Mouse (Mus musculus): ENCODE data around the gene Chst11. TPM values are rescaled to one million over a fixed set of nuclear protein-coding genes. Genes with fewer than 3 reads are reported as not detected.

Gene Chst11
- polyA plus RNA-seq, 1 experiment, result 34.6 TPM

- no peak for DNase-seq (ENCODE audit: extremely low spot score in 1 of 2, low spot score in 1 of 2)
Measured at GRCm38 (mm10) chr10:83164901-83165435, 179.7 kb downstream of the Chst11 start.

DNA sequence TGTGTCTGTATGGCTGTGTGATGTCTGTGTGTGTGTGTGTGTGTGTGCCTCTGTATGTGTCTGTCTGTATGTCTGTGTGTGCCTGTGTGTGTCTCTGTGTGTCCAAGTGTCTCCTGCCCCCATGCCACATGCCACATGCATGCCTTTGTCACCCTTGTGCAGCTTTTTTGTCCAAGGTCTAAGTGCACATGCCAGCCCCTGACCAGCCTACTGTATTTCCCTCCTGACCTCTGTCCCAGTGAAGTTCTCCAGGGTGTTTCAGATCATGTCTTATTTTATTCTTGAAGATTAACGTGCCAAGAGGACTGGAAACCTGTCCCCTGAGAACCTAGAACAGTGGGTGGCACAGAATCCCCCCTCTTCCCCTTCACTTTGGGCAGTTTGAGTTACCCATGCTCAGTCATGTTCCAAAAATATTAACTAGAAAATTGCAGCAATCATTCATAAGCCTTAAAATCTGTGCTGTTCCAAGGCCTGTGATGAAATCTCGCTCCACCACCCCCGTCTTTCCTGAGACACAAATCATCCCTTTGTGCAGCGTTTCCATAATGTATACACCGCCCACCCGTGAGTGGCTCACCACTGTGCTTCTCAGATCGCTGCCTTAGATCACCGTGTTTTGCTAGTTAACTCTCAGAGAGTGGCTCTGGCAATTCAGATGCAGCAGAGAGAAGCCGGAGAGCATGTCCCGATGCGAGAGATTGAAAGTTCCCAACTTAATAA, 180.4 kb downstream of the Chst11 start:
- DNase-seq (ENCODE audit: extremely low spot score in 1 of 2, low spot score in 1 of 2), result peak; percentile 44 to 73

- DNase-seq (ENCODE audit: extremely low spot score in 1 of 2, low spot score in 1 of 2), result no peak
Measured at GRCm38 (mm10) chr10:83166272-83166671, 181.0 kb downstream of the Chst11 start.

DNA sequence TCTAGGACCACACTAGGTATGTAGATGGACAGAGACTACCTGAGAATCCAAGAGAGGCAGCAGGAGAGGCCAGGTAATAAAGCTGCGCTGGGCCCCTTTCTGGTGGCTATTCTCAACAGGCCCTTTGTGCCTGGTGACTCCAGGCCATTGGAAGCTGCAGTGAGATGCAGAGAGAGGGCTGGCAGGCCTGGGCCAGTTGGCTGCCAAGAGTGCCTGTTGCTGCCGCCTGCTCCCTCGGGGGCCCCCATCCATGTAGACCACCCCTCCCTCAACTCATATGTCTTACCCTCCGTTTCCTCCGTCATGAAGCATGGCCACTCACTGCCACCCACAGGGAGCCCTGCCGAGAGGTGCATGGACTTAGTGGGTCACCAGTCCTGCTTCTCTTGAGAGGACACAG, 182.2 kb downstream of the Chst11 start:
- DNase-seq (ENCODE audit: extremely low spot score in 1 of 2, low spot score in 1 of 2), result no peak

DNA sequence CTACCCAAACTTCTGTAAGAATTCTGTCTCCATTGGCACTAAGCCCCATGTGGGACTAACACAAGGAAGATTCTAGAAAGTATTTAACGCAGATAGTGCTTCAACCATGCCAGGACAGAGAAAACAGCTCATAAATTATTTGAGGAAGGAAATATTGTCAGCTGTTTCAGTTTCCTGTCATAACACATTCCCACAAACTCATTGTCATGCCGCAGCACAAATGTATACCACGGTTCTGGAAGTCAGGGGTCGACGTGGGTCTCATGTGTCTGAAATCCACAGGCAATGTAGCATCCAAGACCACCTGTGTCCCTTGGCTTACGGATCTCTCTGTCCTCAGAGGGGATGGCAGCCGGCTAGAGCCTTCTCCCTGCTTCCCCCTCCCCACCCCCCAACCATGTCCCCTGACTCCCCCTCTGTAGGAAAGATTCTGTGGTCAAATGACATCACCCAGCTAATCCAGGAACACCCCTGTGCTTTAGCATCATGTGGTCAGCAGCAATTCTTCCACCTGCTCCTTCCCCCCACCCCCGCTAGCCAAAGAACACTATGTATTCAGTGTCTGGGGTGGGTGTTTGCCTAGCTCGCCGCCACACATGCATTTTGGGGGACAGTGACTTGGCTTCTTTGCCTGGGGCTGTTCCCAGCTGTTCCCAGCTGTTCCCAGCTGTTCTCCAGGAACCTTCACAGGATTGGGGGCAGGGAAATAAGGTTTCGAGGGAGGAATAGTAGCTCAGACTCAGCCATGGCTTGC, 183.2 kb downstream of the Chst11 start:
- DNase-seq (ENCODE audit: extremely low spot score in 1 of 2, low spot score in 1 of 2), result no peak

DNA sequence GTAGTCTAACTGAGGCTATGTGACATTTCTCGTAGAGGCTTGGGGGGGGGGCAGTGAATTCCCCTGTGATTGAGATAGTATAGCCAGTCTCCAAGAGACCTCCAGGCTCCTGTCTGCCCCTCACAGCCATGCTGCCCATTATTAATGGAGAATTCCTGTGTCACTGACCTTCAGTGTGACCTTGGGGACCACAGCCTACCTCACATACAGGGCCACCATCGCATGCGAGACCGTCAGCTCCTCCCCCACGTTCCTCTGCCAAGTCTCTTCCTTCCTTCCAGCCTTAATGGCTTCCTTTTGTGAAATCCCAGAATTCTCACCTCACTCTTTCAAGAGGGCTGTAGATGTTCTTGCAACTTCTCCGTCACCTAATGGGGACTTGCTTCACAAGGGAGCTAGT, 184.3 kb downstream of the Chst11 start:
- DNase-seq (ENCODE audit: extremely low spot score in 1 of 2, low spot score in 1 of 2), result no peak

DNA sequence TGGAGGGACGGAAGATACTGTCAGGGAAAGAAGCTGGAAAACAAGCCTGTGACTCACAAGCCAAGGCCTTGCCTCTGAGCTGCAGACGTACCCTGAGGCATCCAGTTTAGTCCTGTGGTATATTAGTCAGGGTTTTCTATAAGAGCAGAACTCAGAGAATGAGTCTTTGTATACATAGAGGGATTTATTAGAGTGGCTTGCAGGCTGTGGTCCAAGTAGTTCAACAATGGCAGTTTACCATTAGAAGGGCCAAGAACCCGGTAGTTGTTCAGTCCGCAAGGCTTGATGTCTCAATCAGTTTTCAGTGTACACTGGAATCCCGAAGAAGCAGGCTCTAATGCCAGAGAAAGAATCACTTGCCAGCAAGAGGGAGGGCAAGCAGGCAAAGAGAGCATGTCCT, 192.9 kb downstream of the Chst11 start:
- DNase-seq (ENCODE audit: extremely low spot score in 1 of 2, low spot score in 1 of 2), result peak in 1 of 2 experiments; percentile 14

DNA sequence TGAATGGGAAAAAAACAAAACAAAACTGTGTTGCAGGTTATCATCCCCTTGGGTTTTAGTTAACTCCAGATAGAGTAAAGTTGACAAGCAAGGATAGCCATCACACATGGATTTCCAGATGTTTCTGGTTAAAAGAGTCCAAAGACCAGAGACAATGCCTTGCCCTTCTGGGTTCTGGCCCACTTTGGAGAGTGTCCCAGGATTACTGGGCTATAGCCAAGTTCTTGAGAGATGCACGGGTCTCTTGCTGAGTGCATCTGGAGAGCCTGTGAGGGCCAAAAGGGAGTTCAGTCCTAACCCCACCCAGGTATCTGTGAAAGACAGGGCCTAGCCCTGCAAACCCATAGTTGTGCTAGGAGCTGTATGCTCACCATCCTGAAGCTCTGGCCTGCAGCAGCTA, 193.4 kb downstream of the Chst11 start:
- DNase-seq (ENCODE audit: extremely low spot score in 1 of 2, low spot score in 1 of 2), result no peak

DNA sequence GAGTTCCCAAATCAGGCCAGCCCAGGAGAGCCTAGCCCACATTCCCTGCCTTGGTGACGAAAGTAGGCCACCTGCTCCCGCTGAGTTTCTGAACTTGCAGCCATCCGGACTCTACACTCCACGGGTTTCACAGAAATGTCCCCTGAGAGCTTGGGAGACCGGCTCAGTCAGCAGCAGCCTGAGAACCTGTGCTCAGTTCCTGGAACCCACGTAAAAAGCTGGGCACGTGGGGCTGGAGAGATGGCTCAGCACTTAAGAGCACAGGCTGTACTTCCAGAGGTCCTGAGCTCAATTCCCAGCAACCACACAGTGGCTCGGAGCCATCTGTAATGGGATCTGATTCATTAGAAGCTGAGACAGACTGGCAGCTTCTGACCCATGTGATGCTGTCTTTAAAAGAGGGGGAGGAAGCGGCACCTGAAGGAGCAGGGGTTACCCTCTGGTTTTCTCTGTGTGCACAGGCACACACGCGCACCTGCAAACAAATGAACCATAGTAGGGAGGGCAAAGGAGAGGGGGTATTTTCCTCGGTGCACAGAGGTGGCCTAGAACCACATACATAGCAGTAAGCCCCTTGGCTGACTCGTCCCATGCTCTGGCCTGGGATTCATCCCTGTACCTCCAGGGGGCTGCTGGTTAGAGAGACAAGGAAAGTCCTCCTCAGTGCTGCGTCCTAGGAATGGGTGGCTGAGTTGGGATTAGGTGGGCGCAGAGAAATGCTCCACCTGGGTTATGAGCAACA, 196.7 kb downstream of the Chst11 start:
- DNase-seq (ENCODE audit: extremely low spot score in 1 of 2, low spot score in 1 of 2), result peak in 1 of 2 experiments; percentile 22

DNA sequence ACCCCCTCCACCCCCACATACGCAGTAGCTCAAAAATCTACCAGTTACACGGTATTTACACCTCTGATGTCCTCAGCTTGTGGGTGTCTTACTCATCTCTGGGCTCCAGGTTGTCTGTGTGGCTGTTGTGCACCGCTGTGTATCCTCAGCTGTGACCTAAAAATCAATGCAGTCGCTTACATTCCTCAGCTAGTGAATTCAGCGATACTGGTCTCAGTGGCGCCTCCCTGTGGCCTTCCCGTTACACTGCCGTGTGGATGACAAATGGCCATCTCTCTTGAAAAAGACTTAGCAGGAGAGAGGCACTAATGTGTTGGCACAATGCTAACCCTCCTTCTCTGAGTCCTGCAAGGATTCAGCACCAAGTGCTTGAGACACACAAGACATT, 197.3 kb downstream of the Chst11 start:
- DNase-seq (ENCODE audit: extremely low spot score in 1 of 2, low spot score in 1 of 2), result peak; percentile 58 to 82

DNA sequence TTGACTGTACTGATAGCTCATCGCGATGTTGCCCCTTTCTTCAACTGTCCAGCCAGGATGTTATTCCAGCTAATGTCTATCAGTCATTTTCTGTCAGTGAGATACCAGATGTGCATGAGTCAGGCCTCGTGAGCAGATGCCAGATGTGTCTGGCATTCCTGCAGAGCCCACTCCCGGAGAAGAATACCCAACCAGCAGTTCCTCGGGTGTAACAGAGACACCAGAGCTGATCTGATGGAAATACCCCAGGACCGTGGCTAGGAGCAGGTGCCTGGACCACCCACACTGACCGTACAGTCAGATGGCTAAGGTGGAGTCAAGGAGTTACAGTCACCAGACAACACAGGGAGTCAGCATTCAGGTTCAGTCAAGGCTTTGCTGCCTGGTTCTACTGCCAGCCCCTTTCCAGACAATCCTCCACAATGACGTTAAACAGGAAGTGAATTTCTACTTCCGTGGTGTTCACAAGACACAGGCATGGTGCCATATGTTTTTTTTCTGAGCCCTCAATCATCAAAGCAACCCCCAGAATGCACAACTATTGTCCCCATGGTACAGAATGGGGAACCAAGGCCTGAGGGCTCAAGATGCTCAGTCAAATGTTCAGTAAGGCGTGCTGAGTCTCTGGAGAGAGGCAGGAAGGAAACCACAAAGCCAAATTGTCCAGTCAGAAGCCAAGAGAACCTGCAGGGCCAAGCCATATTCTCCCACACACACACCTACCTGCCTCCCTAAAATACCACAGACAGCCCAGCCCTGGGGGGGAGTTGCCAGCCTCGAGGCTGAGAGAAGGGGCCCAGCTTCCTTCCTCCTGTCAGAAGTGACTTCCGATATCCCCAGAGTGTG, 198.6 kb downstream of the Chst11 start:
- DNase-seq (ENCODE audit: extremely low spot score in 1 of 2, low spot score in 1 of 2), result no peak

DNA sequence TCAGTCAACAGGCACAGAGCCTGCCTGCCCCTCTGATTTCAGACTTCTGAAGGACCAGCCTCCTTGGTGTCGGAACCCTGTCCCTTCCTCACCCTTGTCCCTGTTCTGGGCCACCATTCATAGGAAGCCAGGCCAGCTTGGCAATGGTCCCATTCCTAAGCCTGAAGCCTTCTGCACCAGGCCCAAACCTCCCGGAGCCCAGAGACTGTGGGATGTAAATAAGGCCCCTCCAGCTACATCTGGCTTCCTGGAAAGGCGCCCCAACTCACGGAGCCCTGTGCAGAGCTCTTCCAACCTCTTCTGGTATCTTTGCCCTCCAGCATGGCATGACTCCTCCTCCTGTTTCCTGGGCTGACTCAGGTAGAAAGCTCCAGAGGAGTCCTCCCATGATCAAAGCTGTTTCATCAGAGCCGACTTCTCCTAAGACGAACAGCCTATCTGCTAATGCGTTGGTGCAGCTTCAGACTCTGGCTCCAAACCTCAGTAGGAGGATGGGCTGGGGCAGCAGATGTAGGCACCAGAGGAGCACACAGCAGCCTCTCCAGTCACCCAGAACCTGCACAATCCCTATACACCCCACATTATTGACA, 199.3 kb downstream of the Chst11 start:
- DNase-seq (ENCODE audit: extremely low spot score in 1 of 2, low spot score in 1 of 2), result peak in 1 of 2 experiments; percentile 46

- DNase-seq (ENCODE audit: extremely low spot score in 1 of 2, low spot score in 1 of 2), result no peak
Measured at GRCm38 (mm10) chr10:83185121-83185520, 199.8 kb downstream of the Chst11 start.

GRCm38 (mm10) chr10:83186167-83186566, 200.9 kb downstream of the Chst11 start:
- DNase-seq (ENCODE audit: extremely low spot score in 1 of 2, low spot score in 1 of 2), result no peak

- DNase-seq (ENCODE audit: extremely low spot score in 1 of 2, low spot score in 1 of 2), result peak in 1 of 2 experiments; percentile 42
Measured at GRCm38 (mm10) chr10:83186984-83187383, 201.7 kb downstream of the Chst11 start.

DNA sequence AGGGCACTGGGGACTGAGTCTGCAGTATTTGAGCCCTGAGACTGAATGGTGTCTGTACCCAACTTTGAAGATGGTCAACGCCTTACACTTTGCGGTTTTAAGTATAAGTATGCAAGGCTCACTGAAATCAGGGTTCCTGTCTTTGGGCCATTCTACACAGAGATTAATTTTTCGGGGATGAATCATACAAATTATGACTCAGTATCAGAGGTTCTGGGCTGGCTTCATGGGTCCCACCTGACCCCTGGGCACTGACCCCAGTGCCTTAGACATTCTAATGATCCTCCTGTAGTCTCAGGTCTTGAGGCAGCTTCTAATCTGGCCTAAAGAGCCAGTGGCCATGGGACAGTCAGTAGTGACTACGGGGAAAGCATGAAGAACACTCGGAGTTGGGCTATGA, 203.8 kb downstream of the Chst11 start:
- no peak for DNase-seq (ENCODE audit: extremely low spot score in 1 of 2, low spot score in 1 of 2)

GRCm38 (mm10) chr10:83191476-83191875, 206.2 kb downstream of the Chst11 start:
- DNase-seq (ENCODE audit: extremely low spot score in 1 of 2, low spot score in 1 of 2), result no peak

GRCm38 (mm10) chr10:83191982-83192381, 206.7 kb downstream of the Chst11 start:
- no peak for DNase-seq (ENCODE audit: extremely low spot score in 1 of 2, low spot score in 1 of 2)

GRCm38 (mm10) chr10:83197690-83198336, 212.5 kb downstream of the Chst11 start:
- peak; percentile 29 to 86 for DNase-seq (ENCODE audit: extremely low spot score in 1 of 2, low spot score in 1 of 2)

Data from frontal cortex, adult 2 months (tissue).